Mouse (Mus musculus): Measurements from ENCODE around the gene Hpgd. TPM values are rescaled to one million over a fixed set of nuclear protein-coding genes. Genes with fewer than 3 reads are reported as not detected.
"Not testable (repeated sequence)": the region's sequence is repeated elsewhere in the genome, so short reads cannot be mapped to it uniquely, and the experiment has no call there.

Hpgd gene
- polyA plus RNA-seq, 1 experiment from 2014 or later: 10.4 TPM

DNA sequence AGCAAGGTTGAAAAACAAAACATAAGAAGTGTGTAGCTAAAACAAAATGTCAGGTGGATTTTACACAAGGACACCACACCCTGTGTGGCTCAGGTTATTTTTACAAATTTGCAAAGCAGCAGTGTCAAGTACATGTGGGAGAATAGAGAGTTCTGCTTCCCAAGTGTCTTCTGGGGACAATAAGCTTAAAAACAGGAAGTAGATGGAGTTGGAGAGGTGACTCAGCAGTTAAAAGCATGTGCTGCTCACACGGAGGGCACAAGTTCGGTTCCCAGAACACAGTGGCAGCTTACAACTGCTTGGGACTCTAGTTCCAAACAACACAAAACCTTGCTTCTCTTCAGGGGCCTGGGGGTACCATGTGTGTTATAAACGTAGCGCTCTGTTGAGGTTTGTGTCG, 5.0 kb downstream of the Hpgd start:
- H3K9ac ChIP-seq (ENCODE audit: low read length): no peak overlapping the region
- no peak for DNase-seq (ENCODE audit: low spot score)
- peaks cover 4% of the 10 kb centered on the region; the same call in 1 of the 2 replicates for H3K4me1 ChIP-seq (replicated peaks; ENCODE audit: control insufficient read depth, insufficient read depth, low read length)
- H3K4me2 ChIP-seq (ENCODE audit: low read depth, low read length, severe bottlenecking): no peak overlapping the region
- H3K27me3 ChIP-seq (ENCODE audit: control insufficient read depth, insufficient read depth, low read length): peaks cover 2% of the 10 kb centered on the region; the same call in 1 of the 2 replicates
- no peaks in the 10 kb centered on the region for H3K36me3 ChIP-seq (ENCODE audit: control insufficient read depth, insufficient read depth, low read length)
- no peak for ATAC-seq (replicated peaks; ENCODE audit: low FRiP score)
- no peaks in the 10 kb centered on the region for H3K9me3 ChIP-seq (ENCODE audit: control insufficient read depth, low read length)
- H3K27ac ChIP-seq (ENCODE audit: low read depth, low read length): no peak overlapping the region
- no peak overlapping the region for H3K4me3 ChIP-seq (ENCODE audit: low read depth, low read length)
- 83% methylated on average over 5 of the region's 5 CpGs for WGBS

DNA sequence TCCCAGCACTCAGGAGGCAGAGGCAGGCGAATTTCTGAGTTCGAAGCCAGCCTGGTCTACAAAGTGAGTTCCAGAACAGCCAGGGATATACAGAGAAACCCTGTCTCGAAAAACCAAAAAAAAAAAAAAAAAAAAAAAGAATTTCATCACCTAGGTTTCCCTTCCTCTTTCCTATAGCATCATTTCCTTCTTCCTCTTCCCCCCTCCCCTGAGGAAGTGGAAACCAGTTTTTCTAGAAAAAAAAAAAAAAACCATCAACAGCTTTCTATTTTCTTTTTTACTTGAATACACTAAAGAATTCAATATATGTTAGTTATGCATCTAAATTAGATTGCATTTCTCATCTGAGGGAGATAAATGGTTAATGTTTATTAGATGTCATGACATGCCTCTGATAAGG, 6.9 kb downstream of the Hpgd start:
- not testable (repeated sequence) for ATAC-seq (replicated peaks; ENCODE audit: low FRiP score); H3K4me3 ChIP-seq (ENCODE audit: low read depth, low read length); H3K9ac ChIP-seq (ENCODE audit: low read length); H3K36me3 ChIP-seq (ENCODE audit: control insufficient read depth, insufficient read depth, low read length); H3K4me1 ChIP-seq (replicated peaks; ENCODE audit: control insufficient read depth, insufficient read depth, low read length); H3K9me3 ChIP-seq (ENCODE audit: control insufficient read depth, low read length); H3K27ac ChIP-seq (ENCODE audit: low read depth, low read length); H3K4me2 ChIP-seq (ENCODE audit: low read depth, low read length, severe bottlenecking); DNase-seq (ENCODE audit: low spot score); H3K27me3 ChIP-seq (ENCODE audit: control insufficient read depth, insufficient read depth, low read length)
- WGBS: 79% methylated on average over 3 of the region's 3 CpGs

- Histone ChIP-seq H3K4me1 (replicated peaks; ENCODE audit: control insufficient read depth, insufficient read depth, low read length) (no peaks in the 10 kb centered on the region), H3K4me2 (ENCODE audit: low read depth, low read length, severe bottlenecking) (no peak overlapping the region), H3K9me3 (ENCODE audit: control insufficient read depth, low read length) (no peaks in the 10 kb centered on the region), H3K27ac (ENCODE audit: low read depth, low read length) (no peak overlapping the region), H3K9ac (ENCODE audit: low read length) (no peak overlapping the region), H3K4me3 (ENCODE audit: low read depth, low read length) (no peak overlapping the region), H3K36me3 (ENCODE audit: control insufficient read depth, insufficient read depth, low read length) (no peaks in the 10 kb centered on the region), H3K27me3 (ENCODE audit: control insufficient read depth, insufficient read depth, low read length) (no peaks in the 10 kb centered on the region)
- WGBS: 84% methylated on average over 7 of the region's 7 CpGs
- ATAC-seq (replicated peaks; ENCODE audit: low FRiP score) (no peak), DNase-seq (ENCODE audit: low spot score) (no peak)
These were observed 10.2 kb downstream of the Hpgd start for GRCm38 (mm10) chr8:56304595-56304994.

DNA sequence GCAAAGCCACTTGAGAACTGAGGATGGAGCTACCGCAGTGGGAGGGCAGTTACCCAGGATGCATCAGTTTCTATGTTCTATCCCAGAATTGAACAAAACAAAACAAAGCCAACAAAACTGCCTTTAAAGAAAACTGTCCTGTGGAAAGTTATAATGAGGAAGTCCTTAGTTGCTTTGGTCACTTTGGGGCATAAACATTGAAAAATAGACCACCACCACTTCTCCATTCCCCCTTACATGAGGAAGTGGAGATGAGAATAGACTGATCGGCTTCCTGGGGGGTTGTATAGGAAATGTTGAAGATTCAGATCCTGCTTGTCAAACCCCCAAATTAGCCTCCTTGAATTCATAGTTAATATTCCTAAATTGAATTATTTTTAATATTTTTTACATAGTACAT, 19.2 kb downstream of the Hpgd start:
- H3K36me3 ChIP-seq (ENCODE audit: control insufficient read depth, insufficient read depth, low read length): no peaks in the 10 kb centered on the region
- no peak for DNase-seq (ENCODE audit: low spot score)
- H3K27me3 ChIP-seq (ENCODE audit: control insufficient read depth, insufficient read depth, low read length): no peaks in the 10 kb centered on the region
- ATAC-seq (replicated peaks; ENCODE audit: low FRiP score): no peak
- H3K9ac ChIP-seq (ENCODE audit: low read length): no peak overlapping the region
- H3K27ac ChIP-seq (ENCODE audit: low read depth, low read length): no peak overlapping the region
- no peaks in the 10 kb centered on the region for H3K9me3 ChIP-seq (ENCODE audit: control insufficient read depth, low read length)
- WGBS: 93% methylated on average over 2 of the region's 2 CpGs
- no peak overlapping the region for H3K4me2 ChIP-seq (ENCODE audit: low read depth, low read length, severe bottlenecking)
- H3K4me3 ChIP-seq (ENCODE audit: low read depth, low read length): no peak overlapping the region
- H3K4me1 ChIP-seq (replicated peaks; ENCODE audit: control insufficient read depth, insufficient read depth, low read length): no peaks in the 10 kb centered on the region

- H3K4me3 ChIP-seq (ENCODE audit: low read depth, low read length): no peak overlapping the region
- no peaks in the 10 kb centered on the region for H3K27me3 ChIP-seq (ENCODE audit: control insufficient read depth, insufficient read depth, low read length)
- H3K4me2 ChIP-seq (ENCODE audit: low read depth, low read length, severe bottlenecking): no peak overlapping the region
- no peaks in the 10 kb centered on the region for H3K4me1 ChIP-seq (replicated peaks; ENCODE audit: control insufficient read depth, insufficient read depth, low read length)
- no peaks in the 10 kb centered on the region for H3K9me3 ChIP-seq (ENCODE audit: control insufficient read depth, low read length)
- no peaks in the 10 kb centered on the region for H3K36me3 ChIP-seq (ENCODE audit: control insufficient read depth, insufficient read depth, low read length)
- ATAC-seq (replicated peaks; ENCODE audit: low FRiP score) (no peak), DNase-seq (ENCODE audit: low spot score) (no peak)
- no peak overlapping the region for H3K27ac ChIP-seq (ENCODE audit: low read depth, low read length)
- WGBS: 89% methylated on average over 3 of the region's 3 CpGs
- no peak overlapping the region for H3K9ac ChIP-seq (ENCODE audit: low read length)
These were observed 20.8 kb downstream of the Hpgd start for GRCm38 (mm10) chr8:56315189-56315588.

GRCm38 (mm10) chr8:56323276-56323675, 28.9 kb downstream of the Hpgd start:
- 87% methylated on average over 1 of the region's 1 CpGs for WGBS
- no peak for DNase-seq (ENCODE audit: low spot score)
- no peak overlapping the region for H3K9ac ChIP-seq (ENCODE audit: low read length)
- H3K9me3 ChIP-seq (ENCODE audit: control insufficient read depth, low read length): no peaks in the 10 kb centered on the region
- H3K36me3 ChIP-seq (ENCODE audit: control insufficient read depth, insufficient read depth, low read length): no peaks in the 10 kb centered on the region
- ATAC-seq (replicated peaks; ENCODE audit: low FRiP score): no peak
- no peaks in the 10 kb centered on the region for H3K27me3 ChIP-seq (ENCODE audit: control insufficient read depth, insufficient read depth, low read length)
- no peak overlapping the region for H3K4me3 ChIP-seq (ENCODE audit: low read depth, low read length)
- no peak overlapping the region for H3K27ac ChIP-seq (ENCODE audit: low read depth, low read length)
- H3K4me1 ChIP-seq (replicated peaks; ENCODE audit: control insufficient read depth, insufficient read depth, low read length): no peaks in the 10 kb centered on the region
- H3K4me2 ChIP-seq (ENCODE audit: low read depth, low read length, severe bottlenecking): no peak overlapping the region

DNA sequence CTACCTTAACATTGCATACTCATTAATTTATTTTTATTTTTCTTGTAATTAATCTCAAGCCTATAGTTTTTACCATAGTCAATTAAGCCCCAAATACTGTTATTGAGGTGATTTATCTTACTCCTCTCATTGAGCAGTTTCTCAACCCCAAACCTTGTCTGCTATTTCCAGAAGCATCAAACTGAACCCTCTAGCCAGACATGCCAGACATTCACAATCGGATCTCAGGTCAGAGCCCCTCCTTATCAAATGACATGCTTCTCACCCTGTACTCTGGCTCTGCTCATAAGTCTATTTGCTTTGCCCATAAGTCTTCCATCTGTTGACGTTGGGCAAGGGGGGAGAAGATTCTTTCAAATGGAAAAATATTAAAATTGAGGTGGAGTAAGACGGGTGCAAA, 33.3 kb downstream of the Hpgd start:
- Histone ChIP-seq H3K36me3 (ENCODE audit: control insufficient read depth, insufficient read depth, low read length) (no peaks in the 10 kb centered on the region), H3K27ac (ENCODE audit: low read depth, low read length) (no peak overlapping the region), H3K4me3 (ENCODE audit: low read depth, low read length) (no peak overlapping the region), H3K4me1 (replicated peaks; ENCODE audit: control insufficient read depth, insufficient read depth, low read length) (no peaks in the 10 kb centered on the region), H3K9me3 (ENCODE audit: control insufficient read depth, low read length) (no peaks in the 10 kb centered on the region), H3K4me2 (ENCODE audit: low read depth, low read length, severe bottlenecking) (no peak overlapping the region), H3K9ac (ENCODE audit: low read length) (no peak overlapping the region), H3K27me3 (ENCODE audit: control insufficient read depth, insufficient read depth, low read length) (no peaks in the 10 kb centered on the region)
- DNase-seq (ENCODE audit: low spot score) (no peak), ATAC-seq (replicated peaks; ENCODE audit: low FRiP score) (no peak)
- WGBS: 71% methylated on average over 3 of the region's 3 CpGs

- ATAC-seq (replicated peaks; ENCODE audit: low FRiP score): no peak
These were observed 33.8 kb downstream of the Hpgd start for GRCm38 (mm10) chr8:56328130-56328542.

GRCm38 (mm10) chr8:56335390-56336000, 41.1 kb downstream of the Hpgd start:
- WGBS: 86% methylated on average over 9 of the region's 9 CpGs

More at GRCm38 (mm10) chr8:56328130-56328542, 33.8 kb downstream of the Hpgd start:
- Histone ChIP-seq H3K27me3 (ENCODE audit: control insufficient read depth, insufficient read depth, low read length) (no peaks in the 10 kb centered on the region), H3K4me3 (ENCODE audit: low read depth, low read length) (no peak overlapping the region), H3K9me3 (ENCODE audit: control insufficient read depth, low read length) (no peaks in the 10 kb centered on the region), H3K4me1 (replicated peaks; ENCODE audit: control insufficient read depth, insufficient read depth, low read length) (no peaks in the 10 kb centered on the region), H3K9ac (ENCODE audit: low read length) (no peak overlapping the region), H3K27ac (ENCODE audit: low read depth, low read length) (no peak overlapping the region), H3K4me2 (ENCODE audit: low read depth, low read length, severe bottlenecking) (no peak overlapping the region), H3K36me3 (ENCODE audit: control insufficient read depth, insufficient read depth, low read length) (no peaks in the 10 kb centered on the region)
- WGBS: 75% methylated on average over 3 of the region's 3 CpGs
- DNase-seq (ENCODE audit: low spot score): no peak

More at GRCm38 (mm10) chr8:56335390-56336000, 41.1 kb downstream of the Hpgd start:
- H3K4me3 ChIP-seq (ENCODE audit: low read depth, low read length): no peak overlapping the region
- no peak overlapping the region for H3K27ac ChIP-seq (ENCODE audit: low read depth, low read length)
- H3K4me1 ChIP-seq (replicated peaks; ENCODE audit: control insufficient read depth, insufficient read depth, low read length): no peaks in the 10 kb centered on the region
- no peaks in the 10 kb centered on the region for H3K27me3 ChIP-seq (ENCODE audit: control insufficient read depth, insufficient read depth, low read length)
- no peaks in the 10 kb centered on the region for H3K36me3 ChIP-seq (ENCODE audit: control insufficient read depth, insufficient read depth, low read length)
- no peak overlapping the region for H3K4me2 ChIP-seq (ENCODE audit: low read depth, low read length, severe bottlenecking)
- H3K9ac ChIP-seq (ENCODE audit: low read length): no peak overlapping the region
- DNase-seq (ENCODE audit: low spot score) (no peak), ATAC-seq (replicated peaks; ENCODE audit: low FRiP score) (no peak)
- no peaks in the 10 kb centered on the region for H3K9me3 ChIP-seq (ENCODE audit: control insufficient read depth, low read length)
